Mouse (Mus musculus): ENCODE data around the gene 9330182O14Rik. TPM values are rescaled to one million over a fixed set of nuclear protein-coding genes. Genes with fewer than 3 reads are reported as not detected.

Gene 9330182O14Rik
- 1.6 and 2.1 TPM in 2 replicates for polyA plus RNA-seq (2015; fragmentation: Nextera tagmentation; extraction: Ambion mirVana)

DNA sequence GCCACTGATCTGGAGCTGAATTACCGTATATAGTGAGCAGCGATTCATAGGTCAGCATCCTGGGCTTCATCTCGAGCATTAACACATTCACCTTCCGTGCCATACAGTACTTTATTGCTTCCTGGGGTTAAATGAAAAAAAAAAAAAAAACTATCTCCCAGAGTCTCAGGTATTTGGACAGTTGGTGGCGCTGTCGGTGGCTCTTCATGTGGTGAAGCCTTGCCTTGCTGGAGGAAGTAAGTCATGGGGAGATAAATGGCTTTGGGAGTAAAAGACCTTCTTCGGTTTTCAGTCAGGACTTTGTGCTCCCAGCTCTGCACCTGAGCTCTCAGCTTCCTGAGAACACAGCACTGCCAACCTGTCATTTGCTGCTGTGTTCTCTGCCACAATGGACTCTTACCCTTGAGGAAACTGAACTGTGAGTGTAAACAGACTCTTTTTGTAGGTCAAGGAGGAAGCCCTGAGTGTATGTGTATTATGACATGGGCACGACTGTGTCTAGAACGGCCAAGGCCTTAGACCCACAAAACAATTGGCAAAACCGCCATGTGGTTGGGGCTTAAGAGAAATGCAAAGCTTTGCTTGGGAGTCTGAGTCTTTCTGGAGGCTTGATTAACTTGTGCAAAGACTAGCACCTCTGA lies at the start of gene 9330182O14Rik:
Gene 9330182O14Rik, plus strand, starts transcription at position 214 of the 641 bp plus-strand sequence.

Small RNA genes lying within 50 kb of the gene (microRNA-seq; reads per million reads assigned to microRNA genes)
- gene Gm25958 (ENCODE audit: borderline replicate concordance, insufficient number of aligned reads) = not detected
